Mouse (Mus musculus): ENCODE measurements around the gene Tgfbr1.

GRCm38 (mm10) chr4:47425247-47425830 is 72.3 kb downstream of the Tgfbr1 start:
- TF ChIP-seq CTCF (IDR thresholded peaks at IDR 0.05; ENCODE audit: extremely low read depth, insufficient read length, insufficient replicate concordance, low read depth, low read length) (no peak), POLR2A (IDR thresholded peaks at IDR 0.05; ENCODE audit: low read depth, low read length) (no peak)

Measured in small intestine, adult 2 months (tissue).